21 mouse cellular contexts compared by ENCODE assay signal in the genomic region with DNA sequence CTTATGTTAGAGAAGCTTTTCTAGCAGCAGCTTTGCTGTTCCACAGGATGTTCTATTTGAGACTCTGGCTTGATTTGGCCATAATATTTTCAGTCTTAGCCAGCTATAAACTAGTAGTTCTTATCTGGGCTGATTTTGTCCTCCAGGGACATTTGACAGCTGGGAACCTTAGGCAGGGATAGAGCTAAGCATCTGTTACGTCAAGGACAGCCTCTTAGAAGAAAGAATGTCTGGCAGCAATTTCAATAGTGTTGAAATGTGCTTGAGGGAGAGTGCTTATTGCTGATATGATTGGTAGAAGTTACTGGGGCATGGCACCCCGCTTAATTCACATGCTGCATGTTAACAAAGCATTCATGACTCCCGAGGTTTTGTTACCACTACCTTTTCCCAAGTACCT.
DNase-seq lines count a peak whose midpoint lies in the region; ATAC-seq and TF ChIP-seq lines count a peak whose summit lies in the region.
"Had no signal": no experiment of that assay in that cellular context is flagged by ENCODE, and none has a peak within 500 bp of the region (broad histone marks: within the 10 kb centered on the region; RNA-seq: fewer than 3 reads in every experiment).

No protein-coding gene starts in this region.

- no peaks in the 10 kb centered on the region for H3K9me3 ChIP-seq in limb, embryonic 14.5 days (ENCODE audit: control insufficient read depth, low read length)
- no peaks in the 10 kb centered on the region for H3K9me3 ChIP-seq in limb, embryonic 10.5 days (replicated peaks)
- H3K9me3 ChIP-seq: embryonic facial prominence, embryonic 12.5 days; limb, embryonic 12.5 days; midbrain, embryonic 13.5 days; neural tube, embryonic 15.5 days had no signal

- H3K36me3 ChIP-seq in limb, embryonic 14.5 days (ENCODE audit: control insufficient read depth, insufficient read depth, low read length): 0 out of 2 replicates have a peak, but pooled peaks cover 3% of the 10 kb centered on the region
- H3K36me3 ChIP-seq in limb, embryonic 10.5 days: no peaks in the 10 kb centered on the region
- H3K36me3 ChIP-seq: embryonic facial prominence, embryonic 12.5 days; neural tube, embryonic 15.5 days had no signal

- H3K27ac ChIP-seq in limb, embryonic 14.5 days (replicated peaks; ENCODE audit: low read depth, low read length): no peak overlapping the region
- H3K27ac ChIP-seq in limb, embryonic 10.5 days: no peak overlapping the region
- H3K27ac ChIP-seq: embryonic facial prominence, embryonic 12.5 days; hindbrain, postnatal 0 days; limb, embryonic 12.5 days; liver, embryonic 14.5 days; midbrain, embryonic 13.5 days; neural tube, embryonic 15.5 days had no signal

- no peaks in the 10 kb centered on the region for H3K4me1 ChIP-seq in limb, embryonic 14.5 days (ENCODE audit: control insufficient read depth, insufficient read depth, low read length)
- peaks cover under 1% of the 10 kb centered on the region; the same call in 1 of the 2 replicates for H3K4me1 ChIP-seq in limb, embryonic 10.5 days
- H3K4me1 ChIP-seq: embryonic facial prominence, embryonic 12.5 days; limb, embryonic 12.5 days; neural tube, embryonic 15.5 days had no signal

- ATAC-seq in limb, embryonic 14.5 days (ENCODE audit: low FRiP score, low read depth): no peak
- ATAC-seq: hindbrain, postnatal 0 days; midbrain, embryonic 13.5 days had no signal

- no peak overlapping the region for H3K4me3 ChIP-seq in limb, embryonic 14.5 days (replicated peaks; ENCODE audit: low read length)
- H3K4me3 ChIP-seq in limb, embryonic 10.5 days: no peak overlapping the region
- H3K4me3 ChIP-seq: embryonic facial prominence, embryonic 12.5 days; limb, embryonic 12.5 days; midbrain, embryonic 13.5 days; neural tube, embryonic 15.5 days had no signal

- no peak for TF ChIP-seq POLR2A in limb, embryonic 14.5 days (IDR thresholded peaks at IDR 0.05; ENCODE audit: borderline replicate concordance, extremely low read depth, insufficient read depth, insufficient read length)
- no peak for TF ChIP-seq POLR2A in brain, embryonic 14.5 days (IDR thresholded peaks at IDR 0.05; ENCODE audit: borderline replicate concordance, extremely low read depth, insufficient read depth, insufficient read length, poor library complexity, severe bottlenecking)

- TF ChIP-seq CTCF in brain, embryonic 14.5 days (IDR thresholded peaks at IDR 0.05; ENCODE audit: borderline replicate concordance, extremely low read depth, insufficient read depth, insufficient read length): no peak

- peak; percentile 13 for DNase-seq in limb, embryonic 14.5 days (ENCODE audit: low spot score)
- no peak for DNase-seq in limb, embryonic 10.5 days (ENCODE audit: low spot score)
- peak; percentile 39 for DNase-seq in brain, embryonic 14.5 days (ENCODE audit: low read depth)
- DNase-seq in heart, adult 9 months (ENCODE audit: low spot score in 2 of 2): peak; percentile 64 to 77
- DNase-seq in lung, postnatal 10 days: peak; percentile 13
- no peak for DNase-seq in cerebellum, adult 11 months
- DNase-seq in cerebellum, adult 9-11 months: no peak
- DNase-seq: adrenal gland, postnatal 36 days; cerebellum, postnatal 36 days; gastrocnemius, postnatal 14 days; kidney, adult 11 months; kidney, postnatal 25 days; layer of hippocampus, adult 9-11 months; right cerebral cortex, adult 18-20 months; thymus, adult 18-20 months had no signal

- no peaks in the 10 kb centered on the region for H3K27me3 ChIP-seq in limb, embryonic 14.5 days (ENCODE audit: control insufficient read depth, insufficient read depth, low read length)
- no peaks in the 10 kb centered on the region for H3K27me3 ChIP-seq in limb, embryonic 10.5 days (ENCODE audit: low read depth, poor library complexity, severe bottlenecking)
- H3K27me3 ChIP-seq: embryonic facial prominence, embryonic 12.5 days; limb, embryonic 12.5 days; midbrain, embryonic 13.5 days; neural tube, embryonic 15.5 days had no signal

- 75% methylated on average over 3 of the region's 3 CpGs for WGBS in limb, embryonic 14.5 days
- WGBS in limb, embryonic 10.5 days: 87% methylated on average over 3 of the region's 3 CpGs

- no peak overlapping the region for H3K4me2 ChIP-seq in limb, embryonic 14.5 days (replicated peaks; ENCODE audit: low read depth, low read length, severe bottlenecking)
- H3K4me2 ChIP-seq: embryonic facial prominence, embryonic 12.5 days; limb, embryonic 12.5 days; midbrain, embryonic 13.5 days; neural tube, embryonic 15.5 days had no signal

- no peak overlapping the region for H3K9ac ChIP-seq in limb, embryonic 14.5 days (ENCODE audit: low read depth, low read length, severe bottlenecking)
- H3K9ac ChIP-seq: embryonic facial prominence, embryonic 12.5 days; limb, embryonic 12.5 days; liver, embryonic 14.5 days; midbrain, embryonic 13.5 days; neural tube, embryonic 15.5 days had no signal

Comparison
In these comparisons a context has a peak if more than half of its experiments do, and no peak if none do; other contexts are left out.
1. DNase-seq: peak in limb, embryonic 14.5 days (single experiment), brain, embryonic 14.5 days (single experiment), heart, adult 9 months (2 of 2) and lung, postnatal 10 days (single experiment); none in limb, embryonic 10.5 days (single experiment), cerebellum, adult 11 months (single experiment) and cerebellum, adult 9-11 months (single experiment).